Mouse (Mus musculus) cerebellum, postnatal 10 days (tissue): Measurements from ENCODE around the gene Auh.

Experiments
- DNase-seq, 2 experiments: peaks; one replicate each; pipeline ENCODE4 v3.0.0; 2021; ENCODE audit warnings: mixed read lengths in 2 of 2

Auh gene

GRCm38 (mm10) chr13:52875541-52876325 lies 53.7 kb downstream of the Auh start:
- no peak for DNase-seq

GRCm38 (mm10) chr13:52875089-52875488 lies 54.4 kb downstream of the Auh start:
- peak; percentile 40 to 49 for DNase-seq

- no peak for DNase-seq
Measured at GRCm38 (mm10) chr13:52874338-52874737, 55.1 kb downstream of the Auh start.

GRCm38 (mm10) chr13:52873923-52874322 lies 55.6 kb downstream of the Auh start:
- DNase-seq = no peak

GRCm38 (mm10) chr13:52866005-52866792 lies 63.3 kb downstream of the Auh start:
- no peak for DNase-seq

GRCm38 (mm10) chr13:52863436-52863835 lies 66.0 kb downstream of the Auh start:
- no peak for DNase-seq

GRCm38 (mm10) chr13:52860006-52860685 lies 69.3 kb downstream of the Auh start:
- no peak for DNase-seq

- DNase-seq = peak in 1 of 2 experiments; percentile 18
Measured at GRCm38 (mm10) chr13:52859065-52859820, 70.2 kb downstream of the Auh start.

GRCm38 (mm10) chr13:52858373-52858772 lies 71.1 kb downstream of the Auh start:
- DNase-seq = no peak

GRCm38 (mm10) chr13:52857781-52858180 lies 71.7 kb downstream of the Auh start:
- peak; percentile 49 to 53 for DNase-seq

GRCm38 (mm10) chr13:52853536-52853935 lies 75.9 kb downstream of the Auh start:
- DNase-seq = no peak

- DNase-seq = no peak
Measured at GRCm38 (mm10) chr13:52851886-52852285, 77.6 kb downstream of the Auh start.

- DNase-seq = no peak
Measured at GRCm38 (mm10) chr13:52850024-52850723, 79.3 kb downstream of the Auh start.

- DNase-seq = peak; percentile 83 to 84
Measured at GRCm38 (mm10) chr13:52849394-52849801, 80.1 kb downstream of the Auh start.

- no peak for DNase-seq
Measured at GRCm38 (mm10) chr13:52847481-52847880, 82.0 kb downstream of the Auh start.

GRCm38 (mm10) chr13:52847071-52847470 lies 82.4 kb downstream of the Auh start:
- no peak for DNase-seq

GRCm38 (mm10) chr13:52845618-52846017 lies 83.9 kb downstream of the Auh start:
- no peak for DNase-seq

- no peak for DNase-seq
Measured at GRCm38 (mm10) chr13:52843536-52844178, 85.8 kb downstream of the Auh start.

- DNase-seq = no peak
Measured at GRCm38 (mm10) chr13:52836231-52836630, 93.2 kb downstream of the Auh start.

- DNase-seq = no peak
Measured at GRCm38 (mm10) chr13:52834591-52834990, 94.9 kb downstream of the Auh start.

- no peak for DNase-seq
Measured at GRCm38 (mm10) chr13:52833748-52834147, 95.7 kb downstream of the Auh start.
